Mouse (Mus musculus) hindbrain, embryonic 15.5 days (tissue): ENCODE results near the gene Nlrp4e. TPM values are rescaled to one million over a fixed set of nuclear protein-coding genes. Genes with fewer than 3 reads are reported as not detected.
"Not testable (repeated sequence)": the region's sequence is repeated elsewhere in the genome, so short reads cannot be mapped to it uniquely, and the experiment has no call there.

Source experiments
- ATAC-seq: fragments of 200-750 bp; cut with Nextera tagmentation; 2 replicates; pipeline ENCODE4 v1.8.0; 2017; ENCODE audit warnings: low read depth, moderate number of reproducible peaks, moderate TSS enrichment; ENCODE audit not compliant: low FRiP score
- H3K27ac ChIP-seq: fragments of 300-500 bp; sonication (generic); replicated peaks from 2 replicates; pipeline ENCODE4 v1.5.1; 2015; ENCODE audit warnings: mild to moderate bottlenecking, inconsistent platforms
- H3K27me3 ChIP-seq: fragments of 300-500 bp; sonication (generic); 2 replicates; pipeline ENCODE4 v1.6.1; 2015; ENCODE audit warnings: control low read depth, inconsistent platforms
- H3K36me3 ChIP-seq: fragments of 300-500 bp; sonication (generic); 2 replicates; pipeline ENCODE4 v1.6.1; 2015; ENCODE audit warnings: control low read depth, inconsistent platforms
- H3K4me1 ChIP-seq: fragments of 300-500 bp; sonication (generic); replicated peaks from 2 replicates; pipeline ENCODE4 v1.6.1; 2015; ENCODE audit warnings: control low read depth, inconsistent platforms
- H3K4me2 ChIP-seq: fragments of 300-500 bp; sonication (generic); 2 replicates; pipeline ENCODE4 v1.6.1; 2015; ENCODE audit warnings: moderate library complexity, mild to moderate bottlenecking, inconsistent platforms
- H3K4me3 ChIP-seq: fragments of 300-500 bp; sonication (generic); 2 replicates; pipeline ENCODE4 v1.5.1; 2015; ENCODE audit warnings: mild to moderate bottlenecking, inconsistent platforms
- H3K9ac ChIP-seq: fragments of 300-500 bp; sonication (generic); 2 replicates; pipeline ENCODE4 v1.6.1; 2015; ENCODE audit warnings: inconsistent platforms
- H3K9me3 ChIP-seq: fragments of 300-500 bp; sonication (generic); 2 replicates; pipeline ENCODE4 v1.6.1; 2016; ENCODE audit warnings: control low read depth, inconsistent platforms
- WGBS: fragments of 180-500 bp; shearing (Covaris S2); methylation state at CpG from one replicate; pipeline ENCODE4 v1.1.7; 2015; 5-methylcytosine and 5-hydroxymethylcytosine counted together
- microRNA-seq: library from miRNA; unstranded; fragments of <30 nt; microRNA quantifications from one replicate; pipeline ENCODE4, GENCODE M21; 2016
- polyA plus RNA-seq: library from polyadenylated mRNA; unstranded; fragments of >200 nt; fragmentation: Nextera tagmentation; extraction: Ambion mirVana; gene quantifications from 2 replicates; pipeline ENCODE4 v1.2.1, GENCODE M21; 2015

Gene Nlrp4e
- not detected in 2 replicates for polyA plus RNA-seq

- H3K9ac ChIP-seq, H3K4me2 ChIP-seq, H3K27ac ChIP-seq, ATAC-seq, H3K36me3 ChIP-seq, H3K27me3 ChIP-seq, H3K4me3 ChIP-seq, H3K4me1 ChIP-seq: not testable (repeated sequence)
- 87% methylated on average over 3 of the region's 3 CpGs for WGBS
- H3K9me3 ChIP-seq, result peaks cover 14% of the 10 kb centered on the region; the same call in 1 of the 2 replicates
These were observed at the start of gene Nlrp4e for GRCm38 (mm10) chr7:23300892-23301291. Gene Nlrp4e (plus strand): TSS chr7:23301192.

GRCm38 (mm10) chr7:23251582-23251981, 49.4 kb upstream of the Nlrp4e start, which contains the start of gene Vmn1r166:
Gene Vmn1r166 (minus strand): TSS chr7:23251682.
- ATAC-seq, H3K27me3 ChIP-seq, H3K27ac ChIP-seq, H3K9ac ChIP-seq, H3K36me3 ChIP-seq, H3K4me3 ChIP-seq, H3K9me3 ChIP-seq, H3K4me2 ChIP-seq, H3K4me1 ChIP-seq: not testable (repeated sequence)
- WGBS, result no CpG with 5 or more reads among the region's 2 CpGs

- not testable (repeated sequence) for H3K27me3 ChIP-seq, H3K36me3 ChIP-seq, H3K4me1 ChIP-seq, H3K4me3 ChIP-seq, H3K4me2 ChIP-seq, ATAC-seq, H3K9me3 ChIP-seq, H3K9ac ChIP-seq, H3K27ac ChIP-seq
- no CpG with 5 or more reads among the region's 2 CpGs for WGBS
These were observed 22.2 kb upstream of the Nlrp4e start, which contains the start of gene Gm6902 for GRCm38 (mm10) chr7:23278800-23279199. Gene Gm6902 (minus strand): TSS chr7:23278900.

GRCm38 (mm10) chr7:23358311-23358710, 57.3 kb downstream of the Nlrp4e start:
- not testable (repeated sequence) for H3K4me2 ChIP-seq, H3K36me3 ChIP-seq, H3K4me1 ChIP-seq, ATAC-seq, H3K27ac ChIP-seq, H3K4me3 ChIP-seq, H3K9ac ChIP-seq, H3K27me3 ChIP-seq
- H3K9me3 ChIP-seq, result peaks cover 36% of the 10 kb centered on the region
- 89% methylated on average over 13 of the region's 13 CpGs for WGBS

- no peaks in the 10 kb centered on the region for H3K27me3 ChIP-seq
- 76% methylated on average over 10 of the region's 10 CpGs for WGBS
- H3K27ac ChIP-seq, result no peak within 1 kb of the TSS
- no peak within 1 kb of the TSS for H3K4me3 ChIP-seq
- no peak for ATAC-seq
- H3K4me1 ChIP-seq, result no peaks in the 10 kb centered on the region
- H3K9me3 ChIP-seq, result peaks cover 48% of the 10 kb centered on the region
- H3K36me3 ChIP-seq, result no peaks in the 10 kb centered on the region
- no peak within 1 kb of the TSS for H3K4me2 ChIP-seq
- H3K9ac ChIP-seq, result no peak within 1 kb of the TSS
These were observed 84.6 kb downstream of the Nlrp4e start, which contains the start of gene Nlrp5 for GRCm38 (mm10) chr7:23385589-23385988. Gene Nlrp5 (plus strand): TSS chr7:23385889.

Small RNAs within 50 kb of the gene (microRNA-seq; reads per million reads assigned to microRNA genes)
- gene Gm25196, result not detected

Other genes starting within 250 kb of the Nlrp4e start
- gene Vmn1r163, start 245.7 kb upstream of the Nlrp4e start, polyA plus RNA-seq, result not detected in 2 replicates
- not detected in 2 replicates for gene Gm8720, start 233.7 kb upstream of the Nlrp4e start, polyA plus RNA-seq
- gene Gm10662, start 156.7 kb upstream of the Nlrp4e start, polyA plus RNA-seq, result not detected in 2 replicates
- not detected in 2 replicates for gene Vmn1r165, start 83.9 kb upstream of the Nlrp4e start, polyA plus RNA-seq
- not detected in 2 replicates for gene Vmn1r166, start 49.5 kb upstream of the Nlrp4e start, polyA plus RNA-seq
- gene Gm6902, start 22.3 kb upstream of the Nlrp4e start, polyA plus RNA-seq, result not detected in 2 replicates
- not detected in 2 replicates for gene Nlrp5, start 84.7 kb downstream of the Nlrp4e start, polyA plus RNA-seq
- gene Vmn1r167, start 206.0 kb downstream of the Nlrp4e start, polyA plus RNA-seq, result not detected in 2 replicates
- not detected in 2 replicates for gene Vmn1r168, start 238.5 kb downstream of the Nlrp4e start, polyA plus RNA-seq